Mouse (Mus musculus): ENCODE measurements around the gene Slc2a8.
A peak's percentile ranks its signal among the peaks of the same experiment; 100 is the strongest.

The Slc2a8 gene

DNA sequence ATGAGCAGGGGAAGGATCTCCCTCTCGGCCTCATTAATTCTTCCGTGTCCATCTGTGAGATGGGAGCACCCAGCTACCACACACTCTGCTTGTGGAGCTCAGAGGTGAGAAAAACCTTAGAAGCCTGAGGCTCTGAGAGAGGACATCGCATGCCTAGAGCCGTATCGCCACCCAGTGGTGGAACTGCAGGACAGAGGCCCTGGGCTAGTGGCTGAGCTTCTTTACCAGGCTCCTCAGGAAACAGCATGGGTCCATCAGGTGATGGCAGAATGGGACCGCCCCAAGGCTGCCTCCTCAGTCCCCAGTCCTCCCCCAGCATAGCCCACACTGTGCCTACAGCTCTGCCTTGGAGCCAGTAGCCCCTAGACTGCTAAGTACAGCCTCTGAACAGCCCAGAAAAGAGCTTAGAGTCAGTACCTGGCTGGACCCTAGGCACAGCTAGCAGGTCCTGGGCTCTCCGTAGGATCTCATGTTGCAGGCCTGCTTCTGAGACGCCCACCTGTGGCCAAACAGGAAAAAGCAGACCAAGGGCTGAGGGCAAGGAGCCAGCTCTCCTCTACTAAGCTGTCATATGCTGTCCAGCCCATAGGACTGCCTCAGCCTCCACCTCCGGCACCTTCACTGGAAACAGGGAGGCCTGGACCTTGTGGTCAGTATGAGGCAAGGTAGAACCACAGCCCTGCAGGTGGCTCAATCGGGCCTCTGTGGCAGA is 53.5 kb downstream of the Slc2a8 start:
- peak; percentile 75 for DNase-seq

DNA sequence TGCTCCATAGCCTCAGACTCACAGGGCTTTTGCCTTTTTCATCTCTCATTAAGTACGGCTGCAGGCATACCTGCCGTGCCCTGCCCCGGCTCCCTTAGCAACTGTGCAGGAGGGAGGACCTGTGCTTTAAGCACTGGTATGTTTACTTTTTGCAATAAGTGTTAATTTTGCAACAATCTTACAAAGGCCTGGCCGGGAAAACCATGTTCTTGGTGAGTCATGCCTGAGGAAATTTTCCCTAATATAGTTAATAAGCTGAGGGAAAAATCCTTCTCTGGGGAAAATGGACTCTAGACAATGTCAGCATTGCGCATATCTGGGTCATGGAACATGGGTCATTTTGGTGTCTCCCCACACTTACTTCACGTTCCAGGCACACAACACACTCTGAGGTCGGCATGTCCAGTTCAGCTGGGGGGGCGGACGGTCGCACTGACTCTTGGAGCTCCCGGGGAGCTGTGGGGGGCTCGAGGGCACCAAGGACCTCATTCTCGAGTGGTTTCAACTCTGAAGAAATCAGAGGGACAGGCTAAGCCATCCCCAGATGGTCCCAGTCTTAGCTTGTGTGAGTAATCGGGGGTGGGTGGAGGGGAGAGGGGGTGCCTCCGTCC is 54.2 kb downstream of the Slc2a8 start:
- DNase-seq, result no peak

DNA sequence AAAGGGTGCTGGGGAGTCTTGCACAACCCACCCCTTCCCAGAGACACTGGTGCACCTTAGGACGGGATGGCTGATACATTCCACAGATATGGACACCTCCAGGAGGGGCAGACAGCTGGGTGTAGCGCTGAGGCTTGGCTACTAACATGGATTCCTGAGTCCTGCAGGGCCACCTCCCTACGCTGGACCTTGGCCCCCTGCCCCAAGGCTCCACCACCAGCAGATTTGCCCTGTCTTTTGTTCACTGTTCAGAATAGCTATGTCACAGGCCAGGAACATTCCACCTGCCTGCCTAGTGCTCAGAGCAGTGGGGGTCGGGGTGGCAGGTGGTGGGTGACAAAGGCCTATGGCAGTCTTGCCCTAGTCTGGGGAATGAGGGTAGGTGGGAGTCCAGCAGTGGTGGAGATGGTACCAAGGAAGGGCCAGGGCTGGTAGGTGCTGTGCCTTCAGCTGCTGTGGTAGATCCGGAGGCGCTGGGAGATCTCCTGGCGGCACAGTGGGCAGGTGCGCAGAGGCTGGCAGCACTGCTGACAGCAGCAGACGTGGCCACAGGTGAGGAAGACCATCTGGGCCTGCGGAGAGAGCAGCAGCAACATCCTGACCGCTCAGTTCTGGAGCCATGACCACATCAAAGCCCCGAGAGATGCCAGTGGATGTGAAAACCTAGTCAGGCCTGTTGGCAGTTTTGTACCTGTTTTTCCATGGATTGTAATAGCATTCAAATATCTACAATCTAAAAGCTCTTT is 55.4 kb downstream of the Slc2a8 start:
- no peak for DNase-seq

DNA sequence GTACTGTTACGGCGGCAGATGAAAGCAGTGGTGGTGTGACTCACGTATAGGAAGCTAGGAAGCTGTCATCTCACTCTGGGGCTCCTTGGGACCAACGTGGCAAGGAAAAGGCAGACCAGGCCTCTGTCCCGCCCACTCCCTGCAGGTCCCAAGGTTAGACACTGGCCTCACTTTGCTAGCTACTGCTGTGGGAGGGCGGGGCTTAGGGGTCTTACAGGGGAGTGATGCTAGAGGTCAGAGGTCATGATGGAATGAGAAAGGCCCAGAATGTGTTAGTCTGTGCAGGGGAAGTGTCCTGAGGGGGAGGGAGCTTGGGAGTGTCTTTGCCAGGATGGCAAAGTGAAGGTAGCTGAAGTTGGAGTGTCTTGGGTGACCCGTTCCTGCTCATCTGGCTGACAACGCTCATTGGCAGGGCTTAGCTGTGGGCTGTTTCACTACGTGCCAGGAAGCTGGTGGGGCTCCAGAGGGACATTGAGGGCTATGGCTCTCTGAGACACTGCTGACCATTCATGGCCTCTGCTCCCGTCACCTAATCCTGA is 57.5 kb downstream of the Slc2a8 start:
- DNase-seq, result no peak

DNA sequence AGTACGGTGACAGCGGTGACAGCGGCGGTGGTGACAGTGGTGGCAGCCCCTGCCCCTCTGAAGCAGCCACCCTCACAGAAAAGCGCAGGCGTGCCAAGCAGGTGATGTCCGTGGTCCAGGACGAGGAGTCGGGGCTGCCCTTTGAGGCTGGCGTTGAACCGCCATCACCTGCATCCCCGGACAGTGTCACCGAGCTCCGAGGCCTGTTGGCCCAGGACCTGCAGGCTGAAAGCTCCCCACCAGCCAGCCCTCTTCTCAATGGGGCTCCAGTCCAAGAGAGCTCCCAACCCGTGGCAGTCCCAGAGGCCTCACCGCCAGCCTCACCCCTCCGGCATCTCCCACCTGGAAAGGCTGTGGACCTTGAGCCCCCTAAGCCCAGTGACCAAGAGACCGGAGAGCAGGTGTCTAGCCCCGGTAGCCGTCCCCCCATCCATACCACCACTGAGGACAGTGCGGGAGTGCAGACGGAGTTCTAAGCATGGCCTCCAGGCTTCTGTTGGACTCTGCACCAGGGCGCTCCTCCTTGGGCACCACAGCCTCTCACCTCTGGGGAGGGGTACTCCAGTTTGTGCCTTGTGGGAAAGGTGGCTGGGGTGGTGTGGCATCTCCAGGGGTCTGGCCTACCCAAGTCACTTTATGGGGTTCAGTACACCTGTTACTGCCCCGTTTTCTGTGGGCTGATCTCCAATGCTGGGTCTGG is 58.2 kb downstream of the Slc2a8 start:
- DNase-seq, result no peak

All from kidney, adult 9 months (tissue).